Mouse (Mus musculus) gastrocnemius, postnatal 25 days (tissue): ENCODE results near the gene Hbb-bh2. TPM values are rescaled to one million over a fixed set of nuclear protein-coding genes. Genes with fewer than 3 reads are reported as not detected.
"Not testable (repeated sequence)": the region's sequence is repeated elsewhere in the genome, so short reads cannot be mapped to it uniquely, and the experiment has no call there.

Experiments
- DNase-seq: peaks from one replicate; pipeline ENCODE4 v3.0.0; 2022
- long read RNA-seq, 2 experiments: library from polyadenylated mRNA; stranded (forward); transcript quantifications; one replicate each; pipeline ENCODE4 v2.0.0; 2021
- total RNA-seq, 2 experiments: library from RNA; stranded (reverse); gene quantifications; 1 replicate in 1 of 2; 2 replicates in 1 of 2; pipeline ENCODE4 v1.2.3; 2021

The Hbb-bh2 gene
- total RNA-seq, result not detected
- long read RNA-seq, experiment 1, result 0 reads
- long read RNA-seq, experiment 2, result 0 reads

DNA sequence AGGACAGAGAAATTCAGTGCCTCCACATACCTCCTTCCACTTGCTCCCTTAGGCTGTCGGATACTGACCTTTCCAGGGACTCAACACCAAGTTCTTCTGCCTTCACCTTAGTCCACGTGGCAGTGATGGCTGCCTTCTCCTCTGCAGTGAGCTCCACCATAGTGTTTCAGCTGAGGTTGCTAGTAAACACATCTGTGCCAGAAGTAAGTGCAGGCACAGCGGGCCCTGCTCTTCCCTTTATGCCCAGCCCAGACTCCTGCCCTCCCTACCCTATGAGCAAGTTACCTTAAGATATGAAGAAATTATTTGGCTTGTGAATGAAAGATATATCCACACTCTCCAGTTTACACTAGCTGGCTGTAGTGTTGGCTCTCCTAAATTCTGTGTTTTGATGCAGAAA, at the start of gene Hbb-bh2:
Gene Hbb-bh2, minus strand, starts transcription at position 253 of the 400 bp plus-strand sequence.
- no peak for DNase-seq

DNA sequence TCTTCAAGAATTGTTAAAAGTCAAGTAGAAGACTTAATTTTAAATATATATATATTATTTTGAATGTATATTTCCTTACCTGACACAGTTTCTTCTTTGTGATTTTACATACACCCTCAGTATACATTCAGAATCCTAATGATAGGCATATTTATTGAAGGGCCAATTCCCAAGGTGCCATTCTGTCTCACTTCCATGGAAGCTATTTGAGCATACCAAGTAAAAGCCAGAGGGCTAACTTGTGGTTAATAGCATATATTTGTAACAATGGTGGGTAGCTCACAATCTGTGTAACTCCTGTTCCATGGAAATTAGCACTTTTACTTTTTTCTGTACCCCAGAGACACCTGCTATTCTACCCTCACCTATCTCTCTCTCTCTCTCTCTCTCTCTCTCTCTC, 45.8 kb upstream of the Hbb-bh2 start, which contains the start of gene Olfr66:
Gene Olfr66, minus strand, starts transcription at position 101 of the 400 bp plus-strand sequence.
- no peak for DNase-seq

DNA sequence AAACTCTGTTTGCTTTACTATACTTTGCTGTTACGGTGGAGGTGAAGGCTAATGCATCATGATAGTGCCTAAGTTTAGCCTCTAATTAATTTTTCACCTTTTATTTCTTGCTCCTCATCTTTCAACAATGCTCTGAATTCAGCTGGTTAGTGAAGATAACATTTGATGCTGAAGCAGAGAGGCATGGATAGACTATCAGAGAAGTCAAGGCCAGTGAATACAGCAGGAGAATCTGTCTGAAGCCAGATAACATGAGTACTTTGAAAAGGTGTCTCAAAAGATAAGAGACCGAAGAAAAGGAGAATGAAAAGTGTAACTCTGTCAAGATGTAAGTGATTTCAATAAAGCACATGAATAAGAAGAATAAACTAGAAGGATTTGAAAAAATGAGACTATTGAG, 36.8 kb upstream of the Hbb-bh2 start:
- no peak for DNase-seq

DNA sequence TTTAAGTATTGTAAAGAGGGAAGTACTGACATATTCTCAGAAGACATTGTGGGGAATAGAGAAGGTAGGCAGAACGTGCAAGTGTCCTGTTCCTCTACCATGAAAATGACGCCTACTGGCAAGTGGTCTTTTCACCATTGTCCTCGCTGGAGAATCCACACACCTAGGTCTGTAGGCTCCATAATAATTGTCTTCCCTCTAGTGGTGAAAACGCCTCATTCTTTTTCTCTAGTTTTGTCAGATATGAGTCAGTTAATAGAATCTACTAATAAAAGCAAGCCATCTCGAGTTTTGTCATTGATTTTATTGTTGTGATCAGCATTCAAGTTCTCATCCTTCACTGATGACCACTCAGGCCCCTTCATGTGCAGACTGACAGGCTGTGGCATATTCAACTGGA, 34.1 kb upstream of the Hbb-bh2 start:
- no peak for DNase-seq

GRCm38 (mm10) chr7:103873064-103873463, 32.7 kb upstream of the Hbb-bh2 start:
- DNase-seq, result no peak

GRCm38 (mm10) chr7:103870667-103871066, 30.3 kb upstream of the Hbb-bh2 start:
- no peak for DNase-seq

DNA sequence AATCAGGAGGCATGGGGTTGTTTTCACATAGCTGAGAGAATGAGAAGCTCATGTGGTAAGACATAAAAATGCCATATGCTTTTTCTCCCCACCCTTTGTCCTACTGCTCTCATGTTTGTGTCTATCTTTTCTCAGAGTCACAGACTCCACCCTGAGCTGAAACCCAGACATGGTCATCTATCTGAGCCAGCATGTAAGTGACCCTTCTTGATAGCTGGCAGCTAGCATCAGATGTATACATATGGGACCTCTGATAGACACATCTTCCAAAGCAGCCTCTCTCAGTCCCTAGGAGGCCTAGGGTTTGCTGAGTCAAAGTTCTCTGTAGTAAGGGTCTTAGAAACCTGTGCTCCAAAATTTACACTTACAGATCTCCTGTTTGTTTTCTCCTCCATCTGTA, 25.4 kb upstream of the Hbb-bh2 start:
- DNase-seq, result no peak

- DNase-seq, result no peak
Measured at GRCm38 (mm10) chr7:103861531-103861930, 21.2 kb upstream of the Hbb-bh2 start.

GRCm38 (mm10) chr7:103860855-103861254, 20.5 kb upstream of the Hbb-bh2 start:
- DNase-seq, result no peak

GRCm38 (mm10) chr7:103859076-103859475, 18.8 kb upstream of the Hbb-bh2 start:
- no peak for DNase-seq

DNA sequence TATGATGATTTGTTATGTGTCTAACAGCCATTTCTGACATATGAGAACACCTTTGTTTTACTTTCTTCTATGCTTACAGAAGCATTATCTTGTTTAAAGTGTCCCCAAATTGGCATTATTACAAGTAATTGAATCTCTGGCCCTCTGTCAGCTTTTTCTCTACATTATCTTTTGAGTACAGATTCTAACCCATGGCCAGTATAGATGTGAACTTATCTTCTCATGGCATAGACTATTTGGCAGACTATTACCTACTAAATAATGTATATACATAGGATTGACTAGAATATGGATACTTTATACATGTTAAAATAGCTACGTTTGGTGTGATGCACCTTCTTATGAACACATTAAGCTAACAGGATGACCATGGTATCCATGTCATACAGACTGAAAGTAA, 14.3 kb upstream of the Hbb-bh2 start:
- DNase-seq, result no peak

DNA sequence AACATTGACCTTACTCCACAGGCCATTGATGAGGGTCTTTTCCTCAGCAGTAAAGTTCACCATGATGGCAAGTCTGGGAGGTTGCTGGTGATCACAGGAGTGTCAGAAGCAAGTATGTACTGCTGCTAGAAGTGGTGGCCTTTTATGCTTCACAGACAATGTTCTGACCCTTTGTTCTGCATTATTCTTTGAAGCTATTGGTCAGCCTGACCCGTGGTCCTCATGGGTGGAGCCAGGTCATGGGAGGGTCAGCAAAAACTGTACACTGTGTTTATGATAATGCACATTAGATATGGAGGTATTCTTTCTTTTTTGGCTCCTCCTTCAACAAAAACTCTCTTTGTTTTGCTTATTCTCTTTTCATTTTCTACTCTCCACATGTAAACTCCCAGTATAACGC, 12.8 kb upstream of the Hbb-bh2 start, which contains the start of gene Hbb-y:
Gene Hbb-y, minus strand, starts transcription at position 127 of the 400 bp plus-strand sequence.
- DNase-seq, result no peak

DNA sequence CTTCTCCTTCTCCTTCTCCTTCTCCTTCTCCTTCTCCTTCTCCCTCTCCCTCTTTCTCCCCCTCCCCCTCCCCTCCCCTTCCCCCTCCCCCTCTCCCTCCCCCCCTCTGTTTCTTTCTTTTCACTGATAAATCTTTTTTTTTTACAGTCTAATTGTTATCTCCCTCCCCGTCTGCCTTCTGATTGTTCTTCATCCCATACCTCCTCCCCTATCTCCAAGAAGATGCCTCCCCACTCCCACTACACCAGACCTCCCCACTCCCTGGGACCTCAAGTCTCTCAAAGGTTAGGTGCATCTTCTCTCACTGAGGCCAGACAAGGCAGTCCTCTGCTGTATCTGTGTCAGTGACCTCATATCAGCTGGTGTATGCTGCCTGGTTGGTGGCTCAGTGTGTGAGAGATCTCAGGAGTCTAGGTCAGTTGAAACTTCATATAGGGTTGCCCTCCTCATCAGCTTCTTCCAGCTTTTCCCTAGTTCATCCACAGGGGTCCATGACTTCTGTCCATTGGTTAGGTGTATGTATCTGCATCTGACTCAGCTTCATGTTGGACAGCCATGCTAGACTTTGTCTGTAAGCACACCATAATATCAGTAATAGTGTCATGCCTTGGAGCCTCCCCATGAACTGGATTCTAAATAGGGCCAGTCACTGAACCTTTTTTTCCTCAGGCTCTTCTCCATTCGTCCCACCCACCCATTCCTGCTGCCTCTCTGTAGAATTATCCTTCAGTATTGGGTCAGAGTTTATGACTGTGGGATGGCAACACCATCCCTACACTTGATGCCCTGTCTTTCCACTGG, 4.4 kb upstream of the Hbb-bh2 start:
- no peak for DNase-seq

- DNase-seq, result no peak
Measured at GRCm38 (mm10) chr7:103843034-103843433, 2.7 kb upstream of the Hbb-bh2 start, which contains the start of gene Hbb-bh1. TSS of gene Hbb-bh1 (minus strand) at chr7:103843164.

DNA sequence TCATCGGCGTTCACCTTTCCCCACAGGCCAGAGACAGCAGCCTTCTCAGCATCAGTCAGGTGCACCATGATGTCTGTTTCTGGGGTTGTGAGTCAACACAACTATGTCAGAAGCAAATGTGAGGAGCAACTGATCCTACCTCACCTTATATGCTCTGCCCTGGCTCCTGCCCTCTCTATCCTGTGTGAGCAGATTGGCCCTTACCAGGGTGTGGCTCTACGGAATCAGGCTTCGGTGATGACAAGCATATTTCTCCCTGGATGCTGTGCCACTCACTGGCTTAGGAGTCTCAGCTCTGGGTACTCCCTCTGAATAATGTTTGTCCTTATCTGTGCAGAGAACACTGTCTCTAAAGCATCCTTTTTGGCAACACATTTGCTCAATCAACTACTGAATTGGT, 12.5 kb downstream of the Hbb-bh2 start, which contains the start of gene Hbb-bs:
Gene Hbb-bs, minus strand, starts transcription at position 289 of the 400 bp plus-strand sequence.
- DNase-seq, result no peak

DNA sequence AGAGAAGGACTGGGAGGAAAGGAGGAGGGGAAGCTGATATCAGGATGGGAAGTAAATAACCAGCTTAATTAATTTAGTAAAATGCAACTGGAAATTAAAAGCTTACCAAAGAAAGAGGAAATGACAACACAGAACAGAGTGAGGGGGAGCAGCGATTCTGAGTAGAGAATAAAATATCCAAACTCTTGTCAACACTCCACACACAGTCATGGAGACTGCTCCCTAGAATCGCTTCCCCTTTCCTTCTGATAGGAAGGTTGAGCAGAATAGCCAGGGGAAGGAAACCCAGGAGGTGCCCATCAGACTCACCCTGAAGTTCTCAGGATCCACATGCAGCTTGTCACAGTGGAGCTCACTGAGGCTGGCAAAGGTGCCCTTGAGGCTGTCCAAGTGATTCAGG, 13.2 kb downstream of the Hbb-bh2 start:
- not testable (repeated sequence) for DNase-seq

GRCm38 (mm10) chr7:103826255-103826887, 13.9 kb downstream of the Hbb-bh2 start:
- DNase-seq, result no peak

DNA sequence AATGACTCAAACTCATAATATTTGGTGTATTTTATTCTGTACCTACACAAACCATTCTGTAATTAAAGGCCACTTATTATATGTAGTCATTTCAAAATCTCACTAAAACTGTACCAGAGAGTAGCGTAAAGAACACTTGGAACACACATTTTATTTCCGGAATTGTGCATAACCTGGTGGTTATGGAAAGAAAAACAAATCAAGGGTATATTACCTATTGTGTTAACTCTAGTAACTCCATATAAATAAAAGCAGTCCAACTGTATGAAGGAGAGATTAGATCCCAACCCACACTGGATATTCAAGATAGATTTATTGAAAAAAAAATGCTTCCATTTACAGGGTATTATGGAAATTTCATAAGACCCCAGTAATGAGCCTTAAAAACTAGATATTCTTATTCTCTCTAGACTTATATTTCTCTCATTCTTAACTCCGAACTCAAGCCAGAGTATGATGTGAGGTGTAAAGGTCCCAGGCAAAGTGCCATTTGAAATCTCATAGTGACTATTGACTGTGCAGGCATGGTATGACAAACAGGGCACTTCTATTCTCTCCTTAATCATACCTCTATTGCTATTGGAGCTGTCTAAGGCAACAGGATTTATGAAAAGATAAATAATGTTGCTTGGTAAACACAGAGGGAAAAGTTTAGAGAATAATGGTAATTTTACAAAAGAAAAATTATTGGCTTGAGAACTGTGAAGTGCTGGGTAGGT, 14.6 kb downstream of the Hbb-bh2 start:
- DNase-seq, result no peak

DNA sequence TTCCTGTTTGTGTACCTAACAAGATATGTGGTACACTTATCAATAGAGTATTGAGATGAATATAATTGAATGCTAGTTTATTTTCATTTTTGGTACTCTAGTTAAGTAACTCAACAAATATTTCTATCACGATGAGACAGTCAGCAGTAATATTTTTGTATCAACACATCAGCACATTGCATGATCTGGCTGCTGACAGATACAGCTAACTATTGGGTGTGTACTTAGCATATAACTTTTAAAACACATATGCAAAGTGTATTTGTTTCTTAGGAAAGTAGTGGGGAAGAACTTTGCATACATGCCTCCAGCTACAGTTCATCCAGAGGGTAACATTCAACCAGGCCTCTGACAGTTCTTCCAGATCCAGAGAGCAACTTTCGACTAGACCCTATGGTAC, 15.7 kb downstream of the Hbb-bh2 start:
- no peak for DNase-seq

DNA sequence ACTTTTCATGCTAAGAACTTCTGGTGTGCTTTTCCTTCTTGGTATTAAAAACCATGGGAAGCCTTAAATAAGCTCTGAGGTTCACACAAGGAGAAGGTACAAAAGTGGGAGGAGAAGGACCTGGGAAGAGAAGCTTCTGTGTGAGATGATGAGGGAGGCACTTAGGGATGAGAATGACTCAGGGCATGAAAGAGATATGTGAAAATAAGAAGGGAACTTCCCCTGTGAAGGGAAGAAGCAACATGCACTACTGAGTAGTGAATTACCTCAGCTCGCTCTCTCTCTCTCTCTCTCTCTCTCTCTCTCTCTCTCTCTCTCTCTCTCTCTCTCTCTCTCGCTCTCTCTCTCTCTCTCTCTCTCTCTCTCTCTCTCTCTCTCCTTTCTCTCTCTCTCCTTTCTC, 25.2 kb downstream of the Hbb-bh2 start:
- DNase-seq, result not testable (repeated sequence)

DNA sequence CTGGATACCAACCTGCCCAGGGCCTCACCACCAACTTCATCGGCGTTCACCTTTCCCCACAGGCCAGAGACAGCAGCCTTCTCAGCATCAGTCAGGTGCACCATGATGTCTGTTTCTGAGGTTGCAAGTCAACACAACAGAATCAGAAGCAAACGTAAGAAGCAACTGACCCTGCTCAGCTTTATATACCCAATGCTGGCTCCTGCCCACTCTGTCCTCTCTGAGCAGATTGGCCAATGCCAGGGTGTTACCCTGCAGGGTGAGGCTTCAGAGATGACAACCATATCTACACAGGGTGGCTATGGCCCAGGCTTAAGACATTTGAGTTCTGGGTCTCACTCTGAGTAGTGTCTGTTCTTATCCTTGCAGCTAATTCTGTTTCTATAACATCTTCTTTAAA, 26.6 kb downstream of the Hbb-bh2 start, which contains the start of gene Hbb-bt:
Gene Hbb-bt, minus strand, starts transcription at position 231 of the 400 bp plus-strand sequence.
- no peak for DNase-seq

- not testable (repeated sequence) for DNase-seq
Measured at GRCm38 (mm10) chr7:103813152-103813551, 27.2 kb downstream of the Hbb-bh2 start.

- DNase-seq, result no peak
Measured at GRCm38 (mm10) chr7:103812174-103812573, 28.1 kb downstream of the Hbb-bh2 start.
